Mouse (Mus musculus): ENCODE results near the gene Arsg. TPM values are rescaled to one million over a fixed set of nuclear protein-coding genes. Genes with fewer than 3 reads are reported as not detected.

Arsg gene
- total and polyA plus RNA-seq, 2 experiments from 2014 or later: 6.0 to 6.6 TPM

DNA sequence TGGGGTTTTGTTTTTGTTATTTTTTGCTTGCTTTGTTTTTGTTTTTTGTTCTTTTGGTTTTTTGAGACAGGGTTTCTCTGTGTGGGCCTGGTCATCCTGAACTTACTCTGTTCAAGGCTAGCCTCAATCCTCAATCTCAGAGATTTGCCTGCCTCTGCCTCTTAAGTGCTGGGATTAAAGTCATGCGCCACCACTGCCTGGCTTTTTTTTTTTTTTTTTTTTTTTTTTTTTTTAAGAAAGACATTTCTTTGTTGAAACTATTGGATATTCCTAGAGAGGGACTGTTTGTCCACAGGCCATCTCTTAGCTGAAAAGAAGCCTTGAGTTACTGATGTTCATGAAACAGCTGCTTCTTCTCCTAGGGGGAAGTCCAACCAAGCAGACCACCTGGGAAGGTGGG is 74.5 kb downstream of the Arsg start:
- Histone ChIP-seq H3K4me3 (ENCODE audit: low read depth, low read length) (no peak overlapping the region), H3K9me3 (ENCODE audit: low read length) (no peaks in the 10 kb centered on the region), H3K36me3 (ENCODE audit: insufficient read depth, low read length) (no peaks in the 10 kb centered on the region), H3K27me3 (ENCODE audit: insufficient read depth, low read length) (no peaks in the 10 kb centered on the region), H3K4me2 (ENCODE audit: low read depth, low read length, poor library complexity, severe bottlenecking) (no peak overlapping the region), H3K27ac (ENCODE audit: low read depth, low read length) (no peak overlapping the region), H3K9ac (replicated peaks; ENCODE audit: low read length, poor library complexity, severe bottlenecking) (no peak overlapping the region), H3K4me1 (ENCODE audit: insufficient read depth, low read length) (no peaks in the 10 kb centered on the region)
- 100% methylated on average over 1 of the region's 1 CpGs for whole genome bisulfite sequencing
- TF ChIP-seq CTCF (IDR thresholded peaks at IDR 0.05): no peak
- DNase-seq (ENCODE audit: low spot score): no peak
- ATAC-seq (ENCODE audit: low FRiP score): no peak

DNA sequence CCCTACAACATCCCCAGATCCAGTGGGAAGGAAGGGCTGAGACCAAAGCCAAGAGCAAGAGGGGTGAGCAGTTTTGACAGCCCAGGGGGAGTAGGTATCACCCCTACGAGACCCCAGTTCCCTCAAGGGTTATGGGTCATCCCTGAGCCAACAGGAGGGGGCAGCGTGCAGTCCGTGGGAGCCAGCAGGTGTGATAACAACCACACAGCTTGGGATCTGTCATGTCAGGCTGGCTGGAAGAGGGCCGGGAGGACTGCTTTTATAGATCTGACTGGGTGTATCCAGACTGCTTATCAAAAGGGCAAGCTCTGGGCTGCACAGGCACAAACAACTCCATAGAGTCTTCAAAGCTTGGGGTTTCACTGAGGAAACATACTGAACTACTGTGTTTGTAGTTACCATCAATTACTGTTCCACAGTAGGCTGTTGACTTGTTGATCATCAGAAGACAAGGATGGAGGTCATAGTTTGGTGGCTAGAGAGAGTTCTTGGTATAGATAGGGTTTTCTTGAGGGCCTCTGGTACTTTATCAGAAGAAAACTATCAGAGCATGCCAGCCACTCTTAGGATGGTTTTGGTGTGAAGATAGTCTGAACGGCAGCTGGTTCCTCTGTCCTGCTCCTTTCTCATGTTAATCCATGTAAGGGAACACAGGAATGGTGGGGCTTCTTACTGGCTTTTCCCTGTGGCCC is 76.6 kb downstream of the Arsg start:
- H3K4me1 ChIP-seq (ENCODE audit: insufficient read depth, low read length): no peaks in the 10 kb centered on the region
- no peak overlapping the region for H3K4me2 ChIP-seq (ENCODE audit: low read depth, low read length, poor library complexity, severe bottlenecking)
- 86% methylated on average over 5 of the region's 5 CpGs for WGBS
- no peak for TF ChIP-seq CTCF (IDR thresholded peaks at IDR 0.05)
- H3K9me3 ChIP-seq (ENCODE audit: low read length): no peaks in the 10 kb centered on the region
- no peak for ATAC-seq (ENCODE audit: low FRiP score)
- H3K4me3 ChIP-seq (ENCODE audit: low read depth, low read length): no peak overlapping the region
- no peaks in the 10 kb centered on the region for H3K27me3 ChIP-seq (ENCODE audit: insufficient read depth, low read length)
- H3K36me3 ChIP-seq (ENCODE audit: insufficient read depth, low read length): no peaks in the 10 kb centered on the region
- no peak overlapping the region for H3K27ac ChIP-seq (ENCODE audit: low read depth, low read length)
- H3K9ac ChIP-seq (replicated peaks; ENCODE audit: low read length, poor library complexity, severe bottlenecking): no peak overlapping the region
- DNase-seq (ENCODE audit: low spot score): no peak

DNA sequence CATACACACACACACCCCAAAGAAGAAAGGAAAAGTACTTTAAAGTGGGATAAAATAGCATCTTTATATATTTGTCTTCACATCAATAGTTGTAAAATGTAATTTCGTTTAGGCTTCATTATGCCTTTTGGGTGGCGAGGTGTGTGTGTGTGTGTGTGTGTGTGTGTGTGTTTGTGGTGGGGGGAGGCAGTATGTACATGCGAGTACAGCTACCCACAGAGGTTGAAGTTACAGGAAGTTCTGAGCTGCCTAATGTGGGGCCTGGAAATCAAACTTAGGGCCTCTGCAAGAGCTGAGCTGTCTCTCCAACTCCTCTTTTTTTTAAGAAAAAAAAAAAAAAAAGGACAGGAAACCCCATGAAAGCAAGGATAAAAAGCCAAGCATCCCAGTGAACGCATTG is 80.7 kb downstream of the Arsg start:
- ATAC-seq (ENCODE audit: low FRiP score): no peak
- Histone ChIP-seq H3K4me2 (ENCODE audit: low read depth, low read length, poor library complexity, severe bottlenecking) (no peak overlapping the region), H3K27me3 (ENCODE audit: insufficient read depth, low read length) (no peaks in the 10 kb centered on the region), H3K9ac (replicated peaks; ENCODE audit: low read length, poor library complexity, severe bottlenecking) (no peak overlapping the region), H3K4me1 (ENCODE audit: insufficient read depth, low read length) (no peaks in the 10 kb centered on the region), H3K27ac (ENCODE audit: low read depth, low read length) (no peak overlapping the region), H3K4me3 (ENCODE audit: low read depth, low read length) (no peak overlapping the region), H3K9me3 (ENCODE audit: low read length) (no peaks in the 10 kb centered on the region), H3K36me3 (ENCODE audit: insufficient read depth, low read length) (no peaks in the 10 kb centered on the region)
- DNase-seq (ENCODE audit: low spot score): no peak
- TF ChIP-seq CTCF (IDR thresholded peaks at IDR 0.05): no peak
- 77% methylated on average over 4 of the region's 4 CpGs for WGBS

DNA sequence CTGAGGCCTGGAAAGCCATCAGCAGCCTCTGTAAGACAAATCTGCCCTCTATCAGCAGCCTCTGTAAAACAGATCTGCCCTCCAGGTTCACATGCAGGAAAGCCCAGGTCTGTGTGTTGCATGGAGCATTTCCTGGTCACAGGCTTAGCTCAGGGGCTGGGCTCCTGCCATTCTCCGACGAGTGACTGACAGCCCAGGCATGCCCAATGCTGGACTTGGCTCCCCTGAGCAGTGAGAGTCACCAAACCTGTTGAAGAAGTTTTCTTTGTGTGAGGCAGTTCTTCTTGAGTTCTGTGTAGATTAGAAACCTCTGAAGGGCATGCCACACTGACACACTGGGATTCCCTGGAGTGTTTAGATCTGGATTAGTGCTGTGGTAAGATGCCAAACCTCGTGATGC is 81.3 kb downstream of the Arsg start:
- no peak for ATAC-seq (ENCODE audit: low FRiP score)
- WGBS: 29% methylated on average over 3 of the region's 3 CpGs

DNA sequence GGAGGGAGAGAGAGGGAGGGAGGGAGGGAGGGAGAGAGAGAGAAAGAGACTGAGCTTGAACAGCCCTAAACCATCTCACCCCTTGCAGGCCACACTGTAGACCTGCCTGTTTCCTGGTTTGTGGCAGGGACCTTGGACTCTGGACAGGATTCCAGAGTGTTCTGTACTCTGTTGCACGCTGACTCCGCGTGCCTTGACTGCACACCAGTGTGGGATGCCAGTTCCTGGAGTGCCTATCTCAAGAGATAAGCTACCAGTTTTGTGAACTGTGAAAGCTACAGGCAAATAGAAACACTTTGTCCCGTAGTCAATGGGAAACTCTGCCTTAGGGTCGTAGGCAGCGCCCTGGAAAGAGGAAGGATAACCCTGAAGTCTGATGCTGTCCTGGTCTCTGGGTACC is 83.0 kb downstream of the Arsg start:
- Histone ChIP-seq H3K4me3 (ENCODE audit: low read depth, low read length) (no peak overlapping the region), H3K27me3 (ENCODE audit: insufficient read depth, low read length) (no peaks in the 10 kb centered on the region), H3K9ac (replicated peaks; ENCODE audit: low read length, poor library complexity, severe bottlenecking) (no peak overlapping the region), H3K9me3 (ENCODE audit: low read length) (no peaks in the 10 kb centered on the region), H3K4me2 (ENCODE audit: low read depth, low read length, poor library complexity, severe bottlenecking) (no peak overlapping the region), H3K36me3 (ENCODE audit: insufficient read depth, low read length) (no peaks in the 10 kb centered on the region), H3K27ac (ENCODE audit: low read depth, low read length) (no peak overlapping the region), H3K4me1 (ENCODE audit: insufficient read depth, low read length) (no peaks in the 10 kb centered on the region)
- no peak for TF ChIP-seq CTCF (IDR thresholded peaks at IDR 0.05)
- no peak for ATAC-seq (ENCODE audit: low FRiP score)
- WGBS: 93% methylated on average over 6 of the region's 6 CpGs
- DNase-seq (ENCODE audit: low spot score): no peak

More for the DNA sequence above, 81.3 kb downstream of the Arsg start:
- no peaks in the 10 kb centered on the region for H3K27me3 ChIP-seq (ENCODE audit: insufficient read depth, low read length)
- H3K9me3 ChIP-seq (ENCODE audit: low read length): no peaks in the 10 kb centered on the region
- no peaks in the 10 kb centered on the region for H3K4me1 ChIP-seq (ENCODE audit: insufficient read depth, low read length)
- DNase-seq (ENCODE audit: low spot score): no peak
- H3K27ac ChIP-seq (ENCODE audit: low read depth, low read length): no peak overlapping the region
- H3K36me3 ChIP-seq (ENCODE audit: insufficient read depth, low read length): no peaks in the 10 kb centered on the region
- no peak overlapping the region for H3K9ac ChIP-seq (replicated peaks; ENCODE audit: low read length, poor library complexity, severe bottlenecking)
- H3K4me3 ChIP-seq (ENCODE audit: low read depth, low read length): no peak overlapping the region
- H3K4me2 ChIP-seq (ENCODE audit: low read depth, low read length, poor library complexity, severe bottlenecking): no peak overlapping the region
- TF ChIP-seq CTCF (IDR thresholded peaks at IDR 0.05): no peak

DNA sequence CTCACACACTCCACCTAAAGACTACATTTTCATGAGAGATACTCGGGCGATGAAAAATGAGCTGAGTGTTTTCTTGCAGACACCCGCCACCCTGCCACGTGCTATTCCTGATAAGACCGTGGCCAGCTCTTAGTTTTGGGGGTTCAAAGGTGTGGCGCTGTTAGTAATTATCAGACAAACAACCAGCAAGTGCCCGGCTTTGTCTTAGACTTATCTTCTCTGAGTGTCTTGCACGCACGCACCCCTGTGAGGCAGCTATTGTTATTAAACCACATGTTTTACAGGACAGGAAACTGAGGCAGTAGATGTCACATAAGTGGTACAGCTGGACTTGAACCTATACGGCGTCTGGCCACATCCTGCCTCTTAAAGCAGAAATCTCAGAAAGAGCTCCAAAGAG is 84.2 kb downstream of the Arsg start:
- ATAC-seq (ENCODE audit: low FRiP score): no peak
- no peaks in the 10 kb centered on the region for H3K36me3 ChIP-seq (ENCODE audit: insufficient read depth, low read length)
- DNase-seq (ENCODE audit: low spot score): no peak
- H3K9me3 ChIP-seq (ENCODE audit: low read length): no peaks in the 10 kb centered on the region
- no peak overlapping the region for H3K9ac ChIP-seq (replicated peaks; ENCODE audit: low read length, poor library complexity, severe bottlenecking)
- no peak overlapping the region for H3K27ac ChIP-seq (ENCODE audit: low read depth, low read length)
- H3K4me3 ChIP-seq (ENCODE audit: low read depth, low read length): no peak overlapping the region
- no peaks in the 10 kb centered on the region for H3K27me3 ChIP-seq (ENCODE audit: insufficient read depth, low read length)
- no peak for TF ChIP-seq CTCF (IDR thresholded peaks at IDR 0.05)
- WGBS: 82% methylated on average over 11 of the region's 11 CpGs
- no peak overlapping the region for H3K4me2 ChIP-seq (ENCODE audit: low read depth, low read length, poor library complexity, severe bottlenecking)
- no peaks in the 10 kb centered on the region for H3K4me1 ChIP-seq (ENCODE audit: insufficient read depth, low read length)
